Mouse (Mus musculus): ENCODE results near the gene Dcxr.

DNA sequence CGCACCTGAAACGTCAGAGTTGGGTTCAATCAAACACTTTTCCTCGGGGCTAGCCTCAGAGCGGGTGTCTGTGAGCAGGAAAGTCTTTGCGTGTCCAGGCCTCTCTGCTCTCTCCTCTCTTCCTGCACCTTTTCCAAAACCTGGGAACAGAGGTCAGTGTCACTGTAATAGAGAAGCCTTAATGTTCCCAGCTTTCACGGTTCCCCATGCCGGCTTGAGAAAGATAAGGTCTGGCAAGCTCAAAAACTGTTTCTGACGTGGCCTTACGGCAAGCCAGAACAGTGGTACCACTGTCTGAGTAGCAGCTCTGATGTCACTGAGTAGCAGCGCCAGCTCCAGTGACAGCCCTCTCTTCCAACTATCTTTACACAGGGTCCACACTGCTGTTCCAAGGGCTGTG lies 12.5 kb downstream of the Dcxr start:
- TF ChIP-seq CTCF (IDR thresholded peaks at IDR 0.05; ENCODE audit: control insufficient read depth, insufficient read depth, insufficient read length) (no peak), MAX (IDR thresholded peaks at IDR 0.05) (no peak), USF1 (IDR thresholded peaks at IDR 0.05; ENCODE audit: low read depth) (no peak), MYOG (IDR thresholded peaks at IDR 0.05; ENCODE audit: control insufficient read depth, extremely low read depth, insufficient read length) (no peak), MYOD1 (IDR thresholded peaks at IDR 0.05; ENCODE audit: control insufficient read depth, insufficient read length, low read depth) (no peak)

Data from C2C12 (cell line).